Mouse (Mus musculus) neural tube, embryonic 14.5 days (tissue): ENCODE results near the gene Twf1. TPM values are rescaled to one million over a fixed set of nuclear protein-coding genes. Genes with fewer than 3 reads are reported as not detected.

Experiments used
- ATAC-seq: fragments of 200-750 bp; cut with Nextera tagmentation; 2 replicates; pipeline ENCODE4 v1.8.0; 2017; ENCODE audit warnings: low read depth, mild to moderate bottlenecking, moderate TSS enrichment, moderate library complexity
- H3K27ac ChIP-seq: fragments of 300-500 bp; sonication (generic); 2 replicates; pipeline ENCODE4 v1.5.1; 2014; ENCODE audit warnings: low read depth, mild to moderate bottlenecking, control low read depth, low read length, moderate library complexity, mixed read lengths
- H3K27me3 ChIP-seq: fragments of 300-500 bp; sonication (generic); 2 replicates; pipeline ENCODE4 v1.6.1; 2014; ENCODE audit warnings: low read length; ENCODE audit not compliant: control insufficient read depth, insufficient read depth
- H3K36me3 ChIP-seq: fragments of 300-500 bp; sonication (generic); 2 replicates; pipeline ENCODE4 v1.6.1; 2014; ENCODE audit warnings: low read length, mixed read lengths; ENCODE audit not compliant: control insufficient read depth, insufficient read depth
- H3K4me1 ChIP-seq: fragments of 300-500 bp; sonication (generic); 2 replicates; pipeline ENCODE4 v1.6.1; 2014; ENCODE audit warnings: low read length; ENCODE audit not compliant: control insufficient read depth, insufficient read depth
- H3K4me2 ChIP-seq: fragments of 300-500 bp; sonication (generic); 2 replicates; pipeline ENCODE4 v1.6.1; 2014; ENCODE audit warnings: mild to moderate bottlenecking, low read depth, low read length, control low read depth
- H3K4me3 ChIP-seq: fragments of 300-500 bp; sonication (generic); 2 replicates; pipeline ENCODE4 v1.5.1; 2014; ENCODE audit warnings: low read depth, low read length, control low read depth, mixed read lengths
- H3K9ac ChIP-seq: fragments of 300-500 bp; sonication (generic); replicated peaks from 2 replicates; pipeline ENCODE4 v1.6.1; 2014; ENCODE audit warnings: low read depth, mild to moderate bottlenecking, control low read depth, low read length, mixed read lengths
- H3K9me3 ChIP-seq: fragments of 300-500 bp; sonication (generic); 2 replicates; pipeline ENCODE4 v1.6.1; 2016; ENCODE audit warnings: low read length; ENCODE audit not compliant: control insufficient read depth
- WGBS: fragments of 180-500 bp; shearing (Covaris S2); extraction: QIAGEN DNeasy Blood & Tissue Kit; methylation state at CpG from one replicate; pipeline ENCODE4 v1.1.7; 2014; 5-methylcytosine and 5-hydroxymethylcytosine counted together
- polyA plus RNA-seq: library from polyadenylated mRNA; unstranded; fragments of >200 nt; fragmentation: Nextera tagmentation; extraction: Ambion mirVana; gene quantifications from 2 replicates; pipeline ENCODE4 v1.2.1, GENCODE M21; 2014

Twf1 gene
- polyA plus RNA-seq, result 75.5 and 85.6 TPM in 2 replicates

- Histone ChIP-seq H3K27ac (peak within 1 kb of the TSS; percentile 86), H3K9ac (peak within 1 kb of the TSS; percentile 76), H3K27me3 (no peaks in the 10 kb centered on the region), H3K36me3 (peaks cover 14% of the 10 kb centered on the region), H3K4me3 (peak within 1 kb of the TSS; percentile 76), H3K4me2 (peak within 1 kb of the TSS; percentile 70), H3K9me3 (no peaks in the 10 kb centered on the region), H3K4me1 (peaks cover 8% of the 10 kb centered on the region)
- peak; percentile 99 for ATAC-seq
- under 1% methylated on average over 58 of the region's 70 CpGs for whole genome bisulfite sequencing
These were observed at the start of gene Twf1 for GRCm38 (mm10) chr15:94589219-94590075. Gene Twf1, minus strand, starts transcription at chr15:94589889.

- no peak overlapping the region for H3K4me2 ChIP-seq
These were observed 49.4 kb upstream of the Twf1 start for GRCm38 (mm10) chr15:94639126-94639525.

DNA sequence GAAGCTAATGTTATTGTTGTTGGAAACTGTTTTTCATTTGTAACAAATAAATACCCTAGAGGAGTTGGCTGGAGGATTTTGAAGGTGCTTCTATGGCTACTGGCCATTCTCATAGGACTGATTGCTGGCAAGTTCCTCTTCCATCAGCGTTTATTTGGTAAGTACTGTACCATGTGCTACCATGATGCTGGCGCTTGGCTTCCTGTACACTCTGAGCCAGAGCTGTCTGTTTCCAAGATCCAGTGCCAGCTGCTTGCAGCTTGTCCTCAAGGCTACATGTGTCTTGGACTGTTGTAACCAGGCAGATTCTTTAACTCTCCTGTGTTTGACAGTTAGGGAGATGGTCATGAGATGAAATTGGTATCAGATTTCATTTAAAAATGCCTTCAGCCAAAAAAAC is 48.5 kb upstream of the Twf1 start:
- no peaks in the 10 kb centered on the region for H3K4me1 ChIP-seq
- WGBS, result 90% methylated on average over 2 of the region's 2 CpGs
- H3K9ac ChIP-seq, result no peak overlapping the region
- H3K36me3 ChIP-seq, result no peaks in the 10 kb centered on the region
- H3K4me3 ChIP-seq, result no peak overlapping the region
- no peaks in the 10 kb centered on the region for H3K27me3 ChIP-seq
- no peak overlapping the region for H3K4me2 ChIP-seq
- H3K27ac ChIP-seq, result no peak overlapping the region
- ATAC-seq, result no peak
- H3K9me3 ChIP-seq, result no peaks in the 10 kb centered on the region

More at GRCm38 (mm10) chr15:94639126-94639525, 49.4 kb upstream of the Twf1 start:
- ATAC-seq, result no peak
- Histone ChIP-seq H3K9ac (no peak overlapping the region), H3K27me3 (no peaks in the 10 kb centered on the region), H3K9me3 (no peaks in the 10 kb centered on the region), H3K4me1 (no peaks in the 10 kb centered on the region), H3K4me3 (no peak overlapping the region), H3K36me3 (no peaks in the 10 kb centered on the region), H3K27ac (no peak overlapping the region)
- WGBS, result 81% methylated on average over 2 of the region's 2 CpGs

DNA sequence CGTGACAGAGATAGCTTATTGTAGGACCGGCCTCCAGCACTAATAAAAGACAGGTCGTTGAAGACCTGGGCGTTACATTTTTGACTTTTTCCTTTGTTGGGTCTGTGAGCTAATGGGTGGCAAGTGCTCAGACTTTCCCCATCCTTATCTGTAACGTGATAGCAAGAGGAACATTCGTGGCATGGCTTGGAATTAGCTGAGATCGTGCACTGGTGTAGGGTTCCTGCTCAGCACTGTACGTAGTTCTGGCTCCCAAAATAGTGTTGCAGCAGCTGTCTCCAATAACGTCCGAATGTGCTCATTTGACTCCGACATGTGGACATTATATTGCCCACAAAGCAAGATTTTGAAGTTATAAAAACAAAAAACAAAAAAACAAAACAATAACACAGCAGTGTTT is 44.8 kb upstream of the Twf1 start:
- no peak for ATAC-seq
- no peak overlapping the region for H3K9ac ChIP-seq
- 76% methylated on average over 11 of the region's 11 CpGs for WGBS

DNA sequence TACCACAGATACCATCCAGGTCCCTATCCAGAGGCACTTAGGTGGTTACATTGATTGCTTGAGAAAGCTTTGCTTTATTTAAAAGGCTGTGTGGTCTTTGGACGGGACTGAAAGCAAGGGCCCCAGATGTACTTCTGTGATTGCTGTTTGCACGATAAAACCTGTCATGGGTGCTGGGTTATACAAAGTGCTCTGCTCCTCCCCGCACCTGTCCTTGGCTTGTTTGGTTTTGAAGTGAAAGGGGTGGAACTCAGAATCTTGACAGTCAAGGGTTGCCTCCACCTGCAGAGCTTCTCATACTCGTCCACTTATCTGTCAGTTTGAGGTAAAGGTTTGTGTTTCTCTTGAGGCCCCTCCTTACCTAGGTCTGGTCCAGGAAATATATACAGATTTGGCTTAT is 40.9 kb upstream of the Twf1 start:
- no peaks in the 10 kb centered on the region for H3K36me3 ChIP-seq
- no peaks in the 10 kb centered on the region for H3K9me3 ChIP-seq
- 85% methylated on average over 4 of the region's 4 CpGs for WGBS
- no peak overlapping the region for H3K27ac ChIP-seq
- H3K4me1 ChIP-seq, result no peaks in the 10 kb centered on the region
- H3K4me3 ChIP-seq, result no peak overlapping the region
- no peaks in the 10 kb centered on the region for H3K27me3 ChIP-seq
- H3K4me2 ChIP-seq, result no peak overlapping the region
- ATAC-seq, result no peak
- no peak overlapping the region for H3K9ac ChIP-seq

More for the DNA sequence above, 44.8 kb upstream of the Twf1 start:
- no peak overlapping the region for H3K4me3 ChIP-seq
- no peaks in the 10 kb centered on the region for H3K27me3 ChIP-seq
- no peak overlapping the region for H3K27ac ChIP-seq
- H3K4me1 ChIP-seq, result no peaks in the 10 kb centered on the region
- no peak overlapping the region for H3K4me2 ChIP-seq
- no peaks in the 10 kb centered on the region for H3K9me3 ChIP-seq
- H3K36me3 ChIP-seq, result no peaks in the 10 kb centered on the region

GRCm38 (mm10) chr15:94628830-94629601 is 39.3 kb upstream of the Twf1 start, which contains the start of gene Tmem117:
Gene Tmem117, plus strand, starts transcription at chr15:94629232.
- peak within 1 kb of the TSS; percentile 34; the same call in 1 of the 2 replicates for H3K27ac ChIP-seq
- peak within 1 kb of the TSS; percentile 88 for H3K9ac ChIP-seq
- H3K36me3 ChIP-seq, result no peaks in the 10 kb centered on the region
- peak within 1 kb of the TSS; percentile 63 for H3K4me3 ChIP-seq
- under 1% methylated on average over 75 of the region's 96 CpGs for WGBS
- no peaks in the 10 kb centered on the region for H3K27me3 ChIP-seq
- H3K4me2 ChIP-seq, result peak within 1 kb of the TSS; percentile 98
- H3K4me1 ChIP-seq, result no peaks in the 10 kb centered on the region
- ATAC-seq, result peak; percentile 85
- H3K9me3 ChIP-seq, result no peaks in the 10 kb centered on the region

GRCm38 (mm10) chr15:94628463-94628829 is 38.8 kb upstream of the Twf1 start:
- H3K9me3 ChIP-seq, result no peaks in the 10 kb centered on the region
- no peaks in the 10 kb centered on the region for H3K27me3 ChIP-seq
- H3K4me3 ChIP-seq, result peak overlapping the region; percentile 63
- H3K36me3 ChIP-seq, result no peaks in the 10 kb centered on the region
- H3K9ac ChIP-seq, result peak overlapping the region; percentile 88
- no peak overlapping the region for H3K27ac ChIP-seq
- peak overlapping the region; percentile 98 for H3K4me2 ChIP-seq
- H3K4me1 ChIP-seq, result no peaks in the 10 kb centered on the region
- 51% methylated on average over 2 of the region's 2 CpGs for WGBS
- ATAC-seq, result no peak

- Histone ChIP-seq H3K4me2 (no peak overlapping the region), H3K27ac (no peak overlapping the region), H3K27me3 (no peaks in the 10 kb centered on the region), H3K4me1 (no peaks in the 10 kb centered on the region), H3K9me3 (no peaks in the 10 kb centered on the region), H3K36me3 (no peaks in the 10 kb centered on the region), H3K9ac (no peak overlapping the region), H3K4me3 (no peak overlapping the region)
- no peak for ATAC-seq
These were observed 31.2 kb upstream of the Twf1 start for GRCm38 (mm10) chr15:94620909-94621308.

GRCm38 (mm10) chr15:94616036-94616435 is 26.3 kb upstream of the Twf1 start:
- H3K4me1 ChIP-seq, result no peaks in the 10 kb centered on the region
- no peaks in the 10 kb centered on the region for H3K27me3 ChIP-seq
- no peaks in the 10 kb centered on the region for H3K36me3 ChIP-seq
- H3K4me2 ChIP-seq, result no peak overlapping the region
- no peak overlapping the region for H3K9ac ChIP-seq
- 94% methylated on average over 11 of the region's 11 CpGs for WGBS
- no peak overlapping the region for H3K27ac ChIP-seq
- no peaks in the 10 kb centered on the region for H3K9me3 ChIP-seq
- no peak for ATAC-seq
- H3K4me3 ChIP-seq, result no peak overlapping the region
